Mouse (Mus musculus): ENCODE measurements at regions not wholly inside any gene's neighbourhood (a gene's known extent, or its start where the extent isn't known, plus 50 kb on each side); places are given as distances from the start of the nearest gene placed in this dataset.

GRCm38 (mm10) chr3:143947079-143947937, 257.7 kb downstream of the Lmo4 start:
- no peak for DNase-seq (ENCODE audit: low read depth, low spot score)

GRCm38 (mm10) chr3:143939068-143939709, 265.8 kb downstream of the Lmo4 start:
- no peak for DNase-seq (ENCODE audit: low read depth, low spot score)

GRCm38 (mm10) chr3:143925322-143925721, 279.7 kb downstream of the Lmo4 start:
- DNase-seq (ENCODE audit: low read depth, low spot score) = no peak

- DNase-seq (ENCODE audit: low read depth, low spot score) = no peak
Measured at GRCm38 (mm10) chr3:143919744-143920143, 285.3 kb downstream of the Lmo4 start.

- DNase-seq (ENCODE audit: low read depth, low spot score) = no peak
Measured at GRCm38 (mm10) chr3:143914341-143915217, 290.4 kb downstream of the Lmo4 start.

- no peak for DNase-seq (ENCODE audit: low read depth, low spot score)
Measured at GRCm38 (mm10) chr3:143913044-143913574, 291.9 kb downstream of the Lmo4 start.

- no peak for DNase-seq (ENCODE audit: low read depth, low spot score)
Measured at GRCm38 (mm10) chr3:143912433-143912832, 292.6 kb downstream of the Lmo4 start.

GRCm38 (mm10) chr3:143909341-143909740, 295.7 kb downstream of the Lmo4 start:
- DNase-seq (ENCODE audit: low read depth, low spot score) = no peak

- no peak for DNase-seq (ENCODE audit: low read depth, low spot score)
Measured at GRCm38 (mm10) chr3:143903421-143903820, 301.6 kb downstream of the Lmo4 start.

GRCm38 (mm10) chr3:143880813-143881212, 324.2 kb downstream of the Lmo4 start:
- no peak for DNase-seq (ENCODE audit: low read depth, low spot score)

- DNase-seq (ENCODE audit: low read depth, low spot score) = no peak
Measured at GRCm38 (mm10) chr3:143873876-143874275, 331.1 kb downstream of the Lmo4 start.

- no peak for DNase-seq (ENCODE audit: low read depth, low spot score)
Measured at GRCm38 (mm10) chr3:143866521-143866920, 338.5 kb downstream of the Lmo4 start.

GRCm38 (mm10) chr3:143865626-143866025, 339.4 kb downstream of the Lmo4 start:
- no peak for DNase-seq (ENCODE audit: low read depth, low spot score)

- no peak for DNase-seq (ENCODE audit: low read depth, low spot score)
Measured at GRCm38 (mm10) chr3:143864490-143864889, 340.5 kb downstream of the Lmo4 start.

GRCm38 (mm10) chr3:143862531-143862930, 342.5 kb downstream of the Lmo4 start:
- DNase-seq (ENCODE audit: low read depth, low spot score) = no peak

- DNase-seq (ENCODE audit: low read depth, low spot score) = no peak
Measured at GRCm38 (mm10) chr3:143861866-143862265, 343.2 kb downstream of the Lmo4 start.

GRCm38 (mm10) chr3:143835611-143836240, 369.3 kb downstream of the Lmo4 start:
- DNase-seq (ENCODE audit: low read depth, low spot score) = no peak

- no peak for DNase-seq (ENCODE audit: low read depth, low spot score)
Measured at GRCm38 (mm10) chr3:143834725-143835124, 370.3 kb downstream of the Lmo4 start.

GRCm38 (mm10) chr3:143823395-143823777, 381.6 kb downstream of the Lmo4 start:
- no peak for DNase-seq (ENCODE audit: low read depth, low spot score)

- no peak for DNase-seq (ENCODE audit: low read depth, low spot score)
Measured at GRCm38 (mm10) chr3:143822564-143823394, 382.2 kb downstream of the Lmo4 start.

Measured in c-Kit-negative CD71-positive TER-119-positive erythroid progenitor cells, embryonic 14.5 days (primary cell).